Mouse (Mus musculus) inflammation-experienced regulatory T-cells, adult 6 months (primary cell): Measurements from ENCODE around the gene Ctsll3. TPM values are rescaled to one million over a fixed set of nuclear protein-coding genes. Genes with fewer than 3 reads are reported as not detected.

Experiments
- polyA plus RNA-seq, 3 experiments: library from polyadenylated mRNA; unstranded; fragments of 100-300 nt; shearing (Covaris generic); gene quantifications; one replicate each; pipeline ENCODE4 v1.2.1; 2017

The Ctsll3 gene
- polyA plus RNA-seq, 3 experiments from 2014 or later: not detected

Other genes with a start within 250 kb of the Ctsll3 start
- 1 to 10 TPM in 1 of 3 experiments, under 1 TPM in 1, not detected in 1; 0.45 to 1.4 TPM for gene Dapk1, start 200.9 kb downstream of the Ctsll3 start, polyA plus RNA-seq
- not detected for gene BC051665, start 16.5 kb downstream of the Ctsll3 start, polyA plus RNA-seq
- gene 4930486L24Rik, start 61.6 kb upstream of the Ctsll3 start, polyA plus RNA-seq: 1 to 10 TPM in 2 of 3 experiments, not detected in 1; 2.0 to 3.6 TPM
- gene Gm49392, start 94.0 kb upstream of the Ctsll3 start, polyA plus RNA-seq: 1 to 10 TPM in 1 of 3 experiments, not detected in 2; 3.2 TPM
- gene Ctla2b, start 94.6 kb upstream of the Ctsll3 start, polyA plus RNA-seq: 10 to 100 TPM in 2 of 3 experiments, 1 to 10 TPM in 1; 6.4 to 21.4 (median 12.7) TPM
- not detected for gene Tpbpb, start 102.0 kb upstream of the Ctsll3 start, polyA plus RNA-seq
- not detected for gene Gm49393, start 132.7 kb upstream of the Ctsll3 start, polyA plus RNA-seq
- gene Gm49391, start 133.7 kb upstream of the Ctsll3 start, polyA plus RNA-seq: 1 to 10 TPM in 2 of 3 experiments, not detected in 1; 1.6 to 4.1 TPM
- gene Ctla2a, start 133.8 kb upstream of the Ctsll3 start, polyA plus RNA-seq: 100 to 1,000 TPM in 1 of 3 experiments, 10 to 100 TPM in 2; 38.4 to 149 (median 50.1) TPM
- not detected for gene Tpbpa, start 139.1 kb upstream of the Ctsll3 start, polyA plus RNA-seq
- not detected for gene Ctsj, start 203.1 kb upstream of the Ctsll3 start, polyA plus RNA-seq
- not detected for gene Ctsq, start 237.8 kb upstream of the Ctsll3 start, polyA plus RNA-seq